Mouse (Mus musculus): Measurements from ENCODE around the gene Gm5622. TPM values are rescaled to one million over a fixed set of nuclear protein-coding genes. Genes with fewer than 3 reads are reported as not detected.
"Not testable (repeated sequence)": the region's sequence is repeated elsewhere in the genome, so short reads cannot be mapped to it uniquely, and the experiment has no call there.

The Gm5622 gene
- total RNA-seq (2017) = not detected in 3 replicates

DNA sequence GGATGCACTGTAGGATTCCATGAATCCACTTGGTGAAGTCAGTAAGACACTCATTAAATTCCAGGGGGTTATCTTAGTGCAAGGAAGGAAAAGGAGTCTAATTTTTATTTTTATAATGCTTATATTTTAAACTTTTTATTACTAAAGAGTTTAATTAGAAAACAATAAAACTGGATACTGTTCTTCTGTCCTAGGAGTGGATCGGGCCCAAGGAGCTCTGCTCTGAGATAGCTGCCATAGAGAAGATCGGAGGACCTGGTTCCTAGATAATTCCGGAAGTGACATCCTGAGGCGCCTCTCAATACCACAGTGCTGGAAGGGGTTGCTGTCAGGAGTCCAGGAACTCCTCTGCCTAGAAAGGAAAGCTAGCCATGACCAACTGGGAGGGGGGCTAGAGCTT, at the start of gene Gm5622:
TSS of gene Gm5622 (plus strand) at position 301 of the 400 bp plus-strand sequence.
- ATAC-seq (replicated peaks; ENCODE audit: insufficient number of reproducible peaks, low FRiP score, low TSS enrichment, poor library complexity, severe bottlenecking) = no peak

DNA sequence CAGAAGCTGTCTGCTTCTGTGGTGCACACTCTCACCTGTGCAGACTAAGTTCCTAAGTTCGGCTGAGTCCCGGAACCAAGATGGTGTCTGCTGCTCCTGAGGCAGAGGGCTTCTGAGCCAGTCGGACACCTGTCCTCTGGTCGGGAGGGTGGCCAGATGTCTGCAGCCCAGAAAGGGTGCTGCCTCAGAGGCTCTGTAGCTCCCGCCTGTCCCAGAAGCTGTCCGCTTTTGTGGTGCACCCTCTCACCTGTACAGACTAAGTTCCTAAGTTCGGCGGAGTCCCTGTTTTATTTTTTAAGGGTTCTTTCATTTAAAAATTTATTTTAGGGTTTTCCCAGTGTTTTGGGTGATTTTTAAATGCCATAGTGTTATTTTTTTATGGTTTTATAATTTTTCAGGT, 45.2 kb upstream of the Gm5622 start:
- no peak for ATAC-seq (replicated peaks; ENCODE audit: insufficient number of reproducible peaks, low FRiP score, low TSS enrichment, poor library complexity, severe bottlenecking)

DNA sequence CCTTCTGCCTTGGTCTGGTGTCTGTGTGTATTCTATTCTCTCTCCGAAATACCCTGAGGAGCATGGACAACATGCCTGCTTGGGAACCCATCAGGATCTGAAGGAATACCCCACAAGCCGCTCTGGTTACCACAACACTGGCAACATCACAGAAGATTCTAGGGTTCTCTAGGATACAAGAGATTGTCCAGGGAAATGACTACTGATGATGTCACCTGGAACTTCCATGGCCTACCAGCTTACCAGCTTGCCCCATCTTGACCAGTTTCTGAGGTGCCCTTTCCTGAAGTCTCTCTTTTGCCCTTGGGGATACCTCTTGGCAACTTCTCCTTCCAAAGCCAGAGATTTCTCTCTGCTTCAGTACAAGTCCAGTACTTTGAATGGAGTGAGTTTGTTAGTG, 21.4 kb downstream of the Gm5622 start, which contains the start of gene Gm17175:
TSS of gene Gm17175 (minus strand) at position 101 of the 400 bp plus-strand sequence.
- ATAC-seq (replicated peaks; ENCODE audit: insufficient number of reproducible peaks, low FRiP score, low TSS enrichment, poor library complexity, severe bottlenecking) = not testable (repeated sequence)

DNA sequence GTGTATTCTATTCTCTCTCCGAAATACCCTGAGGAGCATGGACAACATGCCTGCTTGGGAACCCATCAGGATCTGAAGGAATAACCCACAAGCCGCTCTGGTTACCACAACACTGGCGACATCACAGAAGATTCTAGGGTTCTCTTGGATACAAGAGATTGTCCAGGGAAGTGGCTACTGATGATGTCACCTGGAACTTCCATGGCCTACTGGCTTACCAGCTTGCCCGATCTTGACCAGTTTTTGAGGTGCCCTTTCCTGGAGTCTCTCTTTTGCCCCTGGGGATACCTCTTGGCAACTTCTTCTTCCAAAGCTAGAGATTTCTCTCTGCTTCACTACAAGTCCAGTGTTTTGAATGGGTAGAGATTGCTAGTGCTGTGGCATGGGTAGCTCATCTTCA, 39.4 kb downstream of the Gm5622 start, which contains the start of gene Gm17174:
TSS of gene Gm17174 (minus strand) at position 101 of the 400 bp plus-strand sequence.
- not testable (repeated sequence) for ATAC-seq (replicated peaks; ENCODE audit: insufficient number of reproducible peaks, low FRiP score, low TSS enrichment, poor library complexity, severe bottlenecking)

DNA sequence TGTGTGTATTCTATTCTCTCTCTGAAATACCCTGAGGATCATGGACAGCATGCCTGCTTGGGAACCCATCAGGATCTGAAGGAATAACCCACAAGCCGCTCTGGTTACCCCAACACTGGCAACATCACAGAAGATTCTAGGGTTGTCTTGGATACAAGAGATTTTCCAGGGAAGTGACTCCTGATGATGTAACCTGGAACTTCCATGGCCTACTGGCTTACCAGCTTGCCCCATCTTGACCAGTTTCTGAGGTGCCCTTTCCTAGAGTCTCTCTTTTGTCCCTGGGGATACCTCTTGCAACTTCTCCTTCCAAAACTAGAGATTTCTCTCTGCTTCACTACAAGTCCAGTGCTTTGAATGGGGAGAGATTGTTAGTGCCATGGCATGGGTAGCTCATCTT, 58.6 kb downstream of the Gm5622 start, which contains the start of gene Gm17078:
TSS of gene Gm17078 (minus strand) at position 101 of the 400 bp plus-strand sequence.
- ATAC-seq (replicated peaks; ENCODE audit: insufficient number of reproducible peaks, low FRiP score, low TSS enrichment, poor library complexity, severe bottlenecking) = no peak

DNA sequence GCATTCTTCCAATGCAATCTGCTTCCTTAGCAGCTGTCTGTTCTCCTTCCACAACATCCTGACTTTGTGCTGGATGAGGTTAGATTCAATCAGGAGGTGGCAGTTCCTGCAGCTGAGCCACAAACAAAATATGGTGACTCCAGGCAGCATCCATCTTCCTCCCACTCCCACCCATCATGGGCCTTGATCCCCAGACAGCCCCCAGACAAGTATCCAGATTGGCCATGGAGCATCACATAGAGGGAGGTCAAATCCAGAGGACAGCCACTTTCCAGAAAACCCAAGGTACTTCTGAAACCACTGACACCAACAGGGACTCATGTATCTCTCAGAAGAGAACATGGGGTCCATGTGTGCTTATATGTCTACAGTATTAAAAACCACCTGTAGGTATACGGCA, 79.8 kb downstream of the Gm5622 start:
- ATAC-seq (replicated peaks; ENCODE audit: insufficient number of reproducible peaks, low FRiP score, low TSS enrichment, poor library complexity, severe bottlenecking) = not testable (repeated sequence)

DNA sequence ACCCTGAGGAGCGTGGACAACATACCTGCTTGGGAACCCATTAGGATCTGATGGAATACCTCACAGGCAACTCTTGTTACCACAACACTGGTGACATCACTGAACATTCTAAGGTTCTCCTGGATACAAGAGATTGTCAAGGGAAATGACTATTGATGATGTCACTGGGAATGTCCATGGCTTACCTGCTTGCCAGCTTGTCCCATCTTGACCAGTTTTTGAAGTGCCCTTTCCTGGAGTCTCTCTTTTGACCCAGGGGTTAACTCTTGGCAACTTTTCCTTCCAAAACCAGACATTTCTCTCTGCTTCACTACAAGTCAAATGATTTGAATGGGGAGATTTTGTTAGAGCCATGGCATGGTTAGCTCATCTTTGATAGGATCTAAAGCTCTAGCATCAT, 83.0 kb downstream of the Gm5622 start, which contains the start of gene Gm4181:
TSS of gene Gm4181 (minus strand) at position 101 of the 400 bp plus-strand sequence.
- not testable (repeated sequence) for ATAC-seq (replicated peaks; ENCODE audit: insufficient number of reproducible peaks, low FRiP score, low TSS enrichment, poor library complexity, severe bottlenecking)

DNA sequence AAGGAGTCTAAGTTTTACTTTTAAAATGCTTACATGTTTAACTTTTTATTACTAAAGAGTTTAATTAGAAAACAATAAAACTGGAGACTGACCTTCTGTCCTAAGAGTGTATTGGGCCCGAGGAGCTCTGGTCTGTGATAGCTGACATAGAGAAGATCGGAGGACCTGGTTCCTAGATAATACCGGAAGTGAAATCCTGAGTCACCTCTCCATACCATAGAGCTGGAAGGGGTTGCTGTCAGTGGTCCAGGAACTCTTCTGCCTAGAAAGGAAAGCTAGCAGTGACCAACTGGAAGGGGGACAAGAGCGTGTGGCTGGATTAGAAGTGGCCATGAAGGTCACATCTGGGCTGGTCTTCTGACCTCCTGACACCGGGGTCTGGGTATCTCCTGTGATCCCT, 124.7 kb downstream of the Gm5622 start:
- no peak for ATAC-seq (replicated peaks; ENCODE audit: insufficient number of reproducible peaks, low FRiP score, low TSS enrichment, poor library complexity, severe bottlenecking)

DNA sequence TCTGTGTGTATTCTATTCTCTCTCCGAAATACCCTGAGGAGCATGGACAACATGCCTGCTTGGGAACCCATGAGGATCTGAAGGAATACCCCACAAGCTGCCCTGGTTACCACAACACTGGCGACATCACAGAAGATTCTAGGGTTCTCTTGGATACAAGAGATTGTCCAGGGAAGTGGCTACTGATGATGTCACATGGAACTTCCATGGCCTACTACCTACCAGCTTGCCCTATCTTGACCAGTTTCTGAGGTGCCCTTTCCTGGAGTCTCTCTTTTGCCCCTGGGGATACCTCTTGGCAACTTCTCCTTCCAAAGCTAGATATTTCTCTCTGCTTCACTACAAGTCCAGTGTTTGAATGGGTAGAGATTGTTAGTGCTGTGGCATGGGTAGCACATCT, 142.8 kb downstream of the Gm5622 start, which contains the start of gene Gm17079:
TSS of gene Gm17079 (minus strand) at position 101 of the 400 bp plus-strand sequence.
- not testable (repeated sequence) for ATAC-seq (replicated peaks; ENCODE audit: insufficient number of reproducible peaks, low FRiP score, low TSS enrichment, poor library complexity, severe bottlenecking)

Other genes with a start within 250 kb of the Gm5622 start
- not detected in 3 replicates for gene Gm7247, start 191.0 kb upstream of the Gm5622 start, total RNA-seq (2017)
- not detected in 3 replicates for gene Vmn2r88, start 142.0 kb upstream of the Gm5622 start, total RNA-seq (2017)
- 0.10 TPM in 1 of 3 replicates, not detected in the others for gene Vmn2r89, start 100.9 kb upstream of the Gm5622 start, total RNA-seq (2017)
- not detected in 3 replicates for gene Gm17175, start 21.3 kb downstream of the Gm5622 start, total RNA-seq (2017)
- gene Gm17174, start 39.3 kb downstream of the Gm5622 start, total RNA-seq (2017) = not detected in 3 replicates
- gene Gm17078, start 58.5 kb downstream of the Gm5622 start, total RNA-seq (2017) = not detected in 3 replicates
- not detected in 3 replicates for gene Gm4181, start 82.9 kb downstream of the Gm5622 start, total RNA-seq (2017)
- gene Gm17079, start 142.7 kb downstream of the Gm5622 start, total RNA-seq (2017) = not detected in 3 replicates
- gene Gm5800, start 164.4 kb downstream of the Gm5622 start, total RNA-seq (2017) = not detected in 3 replicates
- gene Ang4, start 220.8 kb downstream of the Gm5622 start, total RNA-seq (2017) = not detected in 3 replicates
- gene AY358078, start 247.3 kb downstream of the Gm5622 start, total RNA-seq (2017) = not detected in 3 replicates